Mouse (Mus musculus) heart, postnatal 0 days (tissue): Measurements from ENCODE around the gene Adora1.
"Not testable (repeated sequence)": the region's sequence is repeated elsewhere in the genome, so short reads cannot be mapped to it uniquely, and the experiment has no call there.

Source experiments
- CTCF ChIP-seq: IDR thresholded peaks from 2 replicates; pipeline ENCODE4 v1.5.1; 2016; ENCODE audit warnings: antibody characterized with exemption, control low read depth, low read depth
- EP300 ChIP-seq: IDR thresholded peaks from 2 replicates; pipeline ENCODE4 v1.6.1; 2016; ENCODE audit warnings: antibody characterized with exemption, low read depth

- TF ChIP-seq CTCF, EP300: not testable (repeated sequence)
These were observed 14.4 kb upstream of the Adora1 start for GRCm38 (mm10) chr1:134249681-134250080.
